Mouse (Mus musculus) common myeloid progenitor, adult 5-6 weeks (primary cell): ENCODE data around the gene Acp5. TPM values are rescaled to one million over a fixed set of nuclear protein-coding genes. Genes with fewer than 3 reads are reported as not detected.
"Not testable (repeated sequence)": the region's sequence is repeated elsewhere in the genome, so short reads cannot be mapped to it uniquely, and the experiment has no call there.

Source experiments
- ATAC-seq: replicated peaks from 2 replicates; pipeline ENCODE4 v1.8.0; 2016; ENCODE audit warnings: low read depth, mild to moderate bottlenecking, moderate TSS enrichment, inconsistent platforms; ENCODE audit not compliant: poor library complexity, severe bottlenecking
- total RNA-seq: library from RNA; stranded (forward); fragments of 200-1000, 187-1606 nt; gene quantifications from 2 replicates; pipeline ENCODE4 v1.2.3, GENCODE M21; 2017

Acp5 gene
- total RNA-seq = 1.4 and 3.8 TPM in 2 replicates

GRCm38 (mm10) chr9:22135644-22136390, at the start of gene Acp5:
Gene Acp5 (minus strand): TSS chr9:22135711.
- ATAC-seq = no peak; the same call in 1 of the 2 replicates

- ATAC-seq = no peak
Observed at GRCm38 (mm10) chr9:22172318-22172717, 36.8 kb upstream of the Acp5 start.

- ATAC-seq = no peak
Observed at GRCm38 (mm10) chr9:22169327-22169726, 33.8 kb upstream of the Acp5 start.

GRCm38 (mm10) chr9:22167751-22168150, 32.2 kb upstream of the Acp5 start:
- no peak for ATAC-seq

- ATAC-seq = no peak
Observed at GRCm38 (mm10) chr9:22166686-22167085, 31.2 kb upstream of the Acp5 start.

- no peak for ATAC-seq
Observed at GRCm38 (mm10) chr9:22165964-22166363, 30.5 kb upstream of the Acp5 start.

GRCm38 (mm10) chr9:22164711-22165668, 29.5 kb upstream of the Acp5 start:
- peak; percentile 93 for ATAC-seq

- no peak for ATAC-seq
Observed at GRCm38 (mm10) chr9:22162912-22163311, 27.4 kb upstream of the Acp5 start.

GRCm38 (mm10) chr9:22162305-22162704, 26.8 kb upstream of the Acp5 start:
- no peak for ATAC-seq

- ATAC-seq = no peak
Observed at GRCm38 (mm10) chr9:22161299-22161698, 25.8 kb upstream of the Acp5 start.

- no peak for ATAC-seq
Observed at GRCm38 (mm10) chr9:22157516-22158265, 22.2 kb upstream of the Acp5 start.

- peak; percentile 96 for ATAC-seq
Observed at GRCm38 (mm10) chr9:22156497-22157245, 21.2 kb upstream of the Acp5 start, which contains the start of gene Pigyl. Gene Pigyl (plus strand): TSS chr9:22156846.

- peak; percentile 57 for ATAC-seq
Observed at GRCm38 (mm10) chr9:22155614-22156013, 20.1 kb upstream of the Acp5 start.

GRCm38 (mm10) chr9:22153810-22154209, 18.3 kb upstream of the Acp5 start:
- no peak for ATAC-seq

GRCm38 (mm10) chr9:22150946-22151345, 15.4 kb upstream of the Acp5 start:
- ATAC-seq = no peak

- ATAC-seq = not testable (repeated sequence)
Observed at GRCm38 (mm10) chr9:22150249-22150693, 14.8 kb upstream of the Acp5 start.

GRCm38 (mm10) chr9:22149426-22150248, 14.1 kb upstream of the Acp5 start:
- no peak for ATAC-seq

GRCm38 (mm10) chr9:22144304-22144965, 8.9 kb upstream of the Acp5 start:
- ATAC-seq = peak; percentile 73
